Mouse (Mus musculus) forebrain, postnatal 0 days (tissue): ENCODE measurements around the gene Spata21. TPM values are rescaled to one million over a fixed set of nuclear protein-coding genes. Genes with fewer than 3 reads are reported as not detected.

Experiments
- ATAC-seq: fragments of 200-750 bp; cut with Nextera tagmentation; 2 replicates; pipeline ENCODE4 v1.8.0; 2017; ENCODE audit warnings: mild to moderate bottlenecking, moderate library complexity
- DNase-seq: peaks from one replicate; pipeline ENCODE4 v3.0.0-alpha.2; 2015
- H3K27ac ChIP-seq: fragments of 300-500 bp; sonication (generic); 2 replicates; pipeline ENCODE4 v1.5.1; 2014; ENCODE audit warnings: low read depth, mild to moderate bottlenecking, antibody characterized with exemption, low read length, moderate library complexity, mixed read lengths
- H3K27me3 ChIP-seq: fragments of 300-500 bp; sonication (generic); 2 replicates; pipeline ENCODE4 v1.6.1; 2014; ENCODE audit warnings: mild to moderate bottlenecking, low read length, mixed read lengths; ENCODE audit not compliant: insufficient read depth
- H3K36me3 ChIP-seq: fragments of 300-500 bp; sonication (generic); 2 replicates; pipeline ENCODE4 v1.6.1; 2014; ENCODE audit warnings: mild to moderate bottlenecking, moderate library complexity; ENCODE audit not compliant: insufficient read depth
- H3K4me1 ChIP-seq: fragments of 300-500 bp; sonication (generic); 2 replicates; pipeline ENCODE4 v1.6.1; 2014; ENCODE audit warnings: antibody characterized with exemption; ENCODE audit not compliant: insufficient read depth
- H3K4me2 ChIP-seq: fragments of 300-500 bp; sonication (generic); 2 replicates; pipeline ENCODE4 v1.6.1; 2014; ENCODE audit warnings: low read depth, mild to moderate bottlenecking, moderate library complexity
- H3K4me3 ChIP-seq: fragments of 300-500 bp; sonication (generic); 2 replicates; pipeline ENCODE4 v1.5.1; 2014; ENCODE audit warnings: low read depth, low read length, mixed read lengths
- H3K9ac ChIP-seq: fragments of 300-500 bp; sonication (generic); 2 replicates; pipeline ENCODE4 v1.6.1; 2014; ENCODE audit warnings: mild to moderate bottlenecking
- H3K9me3 ChIP-seq: fragments of 300-500 bp; sonication (generic); 2 replicates; pipeline ENCODE4 v1.6.1; 2016; ENCODE audit warnings: low read length
- CTCF ChIP-seq: sonication (generic); IDR thresholded peaks from 2 replicates; pipeline ENCODE4 v1.5.1; 2016; ENCODE audit warnings: antibody characterized with exemption, control low read depth, low read depth
- WGBS: fragments of 180-500 bp; shearing (Covaris S2); extraction: QIAGEN DNeasy Blood & Tissue Kit; methylation state at CpG from one replicate; pipeline ENCODE4 v1.1.7; 2014; 5-methylcytosine and 5-hydroxymethylcytosine counted together
- polyA plus RNA-seq: library from polyadenylated mRNA; unstranded; fragments of >200 nt; fragmentation: Nextera tagmentation; extraction: Ambion mirVana; gene quantifications from 2 replicates; pipeline ENCODE4 v1.2.1, GENCODE M21; 2015
- total RNA-seq: library from RNA; depleted of rRNA; stranded (reverse); fragments of >200 nt; gene quantifications from 2 replicates; pipeline ENCODE4 v1.2.3, GENCODE M21; 2014

Spata21 gene
- total and polyA plus RNA-seq, 2 experiments from 2014 or later, result 0.67 to 0.68 TPM

DNA sequence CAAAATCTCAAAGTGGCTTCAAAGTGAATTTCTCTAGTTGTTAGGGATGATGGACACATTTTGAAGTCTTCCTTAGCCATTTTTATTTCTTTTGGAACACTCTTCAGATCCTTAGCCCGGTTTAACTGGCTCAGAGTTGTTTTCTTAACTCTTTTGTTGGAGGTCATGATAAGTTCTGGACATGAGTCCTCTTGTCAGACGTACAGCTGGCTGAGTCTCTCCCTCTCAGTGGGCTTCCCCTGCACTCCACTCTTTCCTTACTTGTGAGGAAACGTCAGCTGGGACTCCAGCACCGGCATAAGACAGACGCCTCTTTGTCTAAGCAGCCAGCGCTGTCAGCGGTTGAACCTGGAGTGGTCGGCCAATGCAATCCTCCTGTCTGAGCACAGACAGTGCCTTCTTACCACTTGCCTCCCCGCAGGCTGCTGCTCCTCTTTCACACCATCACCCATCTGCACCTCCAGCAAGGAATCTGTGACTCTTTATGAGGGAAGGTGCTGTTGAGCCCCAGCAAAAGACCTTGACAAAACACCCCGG is 20.1 kb downstream of the Spata21 start:
- H3K4me3 ChIP-seq, result no peak overlapping the region
- no peak overlapping the region for H3K9ac ChIP-seq
- TF ChIP-seq CTCF, result no peak
- no peaks in the 10 kb centered on the region for H3K4me1 ChIP-seq
- H3K36me3 ChIP-seq, result peaks cover 2% of the 10 kb centered on the region; the same call in 1 of the 2 replicates
- ATAC-seq (0 out of 2 replicates have a peak, but pooled peaks have one; percentile 25), DNase-seq (no peak)
- no peaks in the 10 kb centered on the region for H3K9me3 ChIP-seq
- 40% methylated on average over 10 of the region's 10 CpGs for whole genome bisulfite sequencing
- no peak overlapping the region for H3K4me2 ChIP-seq
- no peaks in the 10 kb centered on the region for H3K27me3 ChIP-seq
- no peak overlapping the region for H3K27ac ChIP-seq

DNA sequence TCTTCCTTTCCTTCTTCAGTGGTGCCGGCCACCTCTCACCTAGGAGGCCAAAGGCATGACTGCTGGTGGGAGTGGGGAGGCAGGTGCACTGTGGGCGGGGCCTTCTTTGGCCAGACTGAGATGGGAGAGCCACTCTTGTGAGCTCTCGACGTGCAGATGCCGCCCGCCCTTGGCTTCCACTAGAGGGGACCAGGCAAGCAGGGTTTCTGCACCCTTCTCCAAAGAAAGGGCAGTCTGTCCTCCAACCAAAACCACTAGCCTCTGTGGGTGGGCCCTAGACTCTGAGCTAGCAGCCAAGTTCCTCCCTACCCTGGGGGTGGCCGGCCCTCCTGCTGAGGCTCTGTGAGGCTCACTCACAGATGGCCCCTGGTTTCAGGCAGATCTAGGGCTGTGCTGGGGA is 25.7 kb downstream of the Spata21 start:
- TF ChIP-seq CTCF, result no peak
- peak overlapping the region; percentile 21; the same call in 1 of the 2 replicates for H3K27ac ChIP-seq
- H3K4me3 ChIP-seq, result no peak overlapping the region
- H3K4me1 ChIP-seq, result no peaks in the 10 kb centered on the region
- no peak overlapping the region for H3K4me2 ChIP-seq
- no peak for DNase-seq
- H3K9me3 ChIP-seq, result no peaks in the 10 kb centered on the region
- peaks cover 42% of the 10 kb centered on the region for H3K36me3 ChIP-seq
- 77% methylated on average over 7 of the region's 7 CpGs for WGBS
- no peak overlapping the region for H3K9ac ChIP-seq
- no peaks in the 10 kb centered on the region for H3K27me3 ChIP-seq
- ATAC-seq, result peak; percentile 34

GRCm38 (mm10) chr4:141114521-141114981 is 26.4 kb downstream of the Spata21 start:
- DNase-seq (no peak), ATAC-seq (peak; percentile 65)
- H3K9ac ChIP-seq, result no peak overlapping the region
- WGBS, result 75% methylated on average over 6 of the region's 6 CpGs
- H3K4me1 ChIP-seq, result no peaks in the 10 kb centered on the region
- peaks cover 42% of the 10 kb centered on the region for H3K36me3 ChIP-seq
- no peaks in the 10 kb centered on the region for H3K9me3 ChIP-seq
- no peak overlapping the region for H3K4me2 ChIP-seq
- H3K27me3 ChIP-seq, result no peaks in the 10 kb centered on the region
- H3K4me3 ChIP-seq, result no peak overlapping the region
- TF ChIP-seq CTCF, result no peak
- no peak overlapping the region for H3K27ac ChIP-seq

- TF ChIP-seq CTCF, result no peak
- Histone ChIP-seq H3K4me2 (no peak overlapping the region), H3K4me3 (no peak overlapping the region), H3K36me3 (peaks cover 42% of the 10 kb centered on the region), H3K27ac (no peak overlapping the region), H3K9me3 (no peaks in the 10 kb centered on the region), H3K4me1 (no peaks in the 10 kb centered on the region), H3K9ac (no peak overlapping the region), H3K27me3 (no peaks in the 10 kb centered on the region)
- WGBS, result 73% methylated on average over 8 of the region's 8 CpGs
- no peak for DNase-seq
- ATAC-seq, result no peak
These were observed 27.3 kb downstream of the Spata21 start for GRCm38 (mm10) chr4:141115398-141115797.

- Histone ChIP-seq H3K9ac (no peak overlapping the region), H3K27ac (no peak overlapping the region), H3K27me3 (no peaks in the 10 kb centered on the region), H3K36me3 (peaks cover 38% of the 10 kb centered on the region), H3K4me1 (no peaks in the 10 kb centered on the region), H3K9me3 (no peaks in the 10 kb centered on the region), H3K4me3 (no peak overlapping the region), H3K4me2 (no peak overlapping the region)
- DNase-seq (no peak), ATAC-seq (no peak)
- no peak for TF ChIP-seq CTCF
- 71% methylated on average over 4 of the region's 4 CpGs for WGBS
These were observed 30.6 kb downstream of the Spata21 start for GRCm38 (mm10) chr4:141118691-141119090.

DNA sequence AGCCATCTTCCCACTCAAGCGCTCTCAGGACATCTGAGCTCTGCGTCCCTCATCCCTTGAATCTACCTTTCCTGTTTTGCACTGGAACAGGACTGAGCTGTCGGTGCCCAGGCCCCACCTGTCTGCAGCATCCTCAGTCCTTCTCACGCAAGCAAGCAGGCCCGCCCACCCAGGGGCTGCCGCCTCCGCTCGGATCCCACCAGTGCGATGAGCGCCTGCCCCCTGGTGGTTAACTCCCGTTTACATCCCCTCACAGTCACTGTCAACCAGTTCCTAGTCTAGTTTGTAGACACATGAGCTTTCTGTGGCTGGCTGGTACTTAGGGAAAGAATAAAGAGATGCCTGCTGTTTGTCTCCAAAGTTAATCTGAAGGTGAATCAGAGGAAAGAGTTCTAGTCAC is 32.6 kb downstream of the Spata21 start:
- peak; percentile 87 for TF ChIP-seq CTCF
- H3K9me3 ChIP-seq, result no peaks in the 10 kb centered on the region
- no peaks in the 10 kb centered on the region for H3K4me1 ChIP-seq
- H3K27ac ChIP-seq, result no peak overlapping the region
- no peak overlapping the region for H3K4me3 ChIP-seq
- peak; percentile 85 for ATAC-seq
- DNase-seq, result peak; percentile 78
- peaks cover 24% of the 10 kb centered on the region for H3K36me3 ChIP-seq
- H3K27me3 ChIP-seq, result no peaks in the 10 kb centered on the region
- no peak overlapping the region for H3K9ac ChIP-seq
- no peak overlapping the region for H3K4me2 ChIP-seq
- WGBS, result 21% methylated on average over 11 of the region's 11 CpGs

DNA sequence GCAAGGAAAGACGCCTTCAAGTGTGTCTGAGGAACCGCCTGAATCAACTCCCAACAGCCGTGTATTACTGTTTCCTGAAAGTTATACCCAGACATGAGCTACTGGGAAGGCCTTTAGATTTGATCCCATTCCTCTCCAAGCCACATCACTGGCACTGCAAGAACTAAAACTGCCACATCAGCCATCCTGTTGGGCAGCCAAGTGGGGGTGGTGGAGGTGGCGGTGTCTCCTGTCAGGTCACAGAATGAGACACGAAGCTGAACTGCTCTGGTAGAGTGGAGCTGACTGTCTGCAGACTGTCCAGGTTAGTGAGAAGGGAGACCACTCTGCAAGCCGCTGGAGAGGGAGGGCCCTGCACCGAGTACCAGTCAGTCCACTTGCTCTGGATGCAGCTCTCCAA is 34.5 kb downstream of the Spata21 start:
- Histone ChIP-seq H3K4me1 (no peaks in the 10 kb centered on the region), H3K9me3 (no peaks in the 10 kb centered on the region), H3K27me3 (no peaks in the 10 kb centered on the region), H3K36me3 (peaks cover 5% of the 10 kb centered on the region; the same call in 1 of the 2 replicates), H3K27ac (no peak overlapping the region), H3K4me3 (no peak overlapping the region), H3K4me2 (no peak overlapping the region), H3K9ac (no peak overlapping the region)
- TF ChIP-seq CTCF, result no peak
- ATAC-seq, result no peak
- no peak for DNase-seq
- 84% methylated on average over 7 of the region's 7 CpGs for WGBS
